Mouse (Mus musculus) CH12.LX (cell line): ENCODE measurements around the gene Rabgap1l. TPM values are rescaled to one million over a fixed set of nuclear protein-coding genes. Genes with fewer than 3 reads are reported as not detected.

Experiments used
- DNase-seq: peaks from one replicate; pipeline ENCODE4 v3.0.0-alpha.2; 2013; ENCODE audit errors: extremely low read depth
- H3K27ac ChIP-seq: 2 replicates; pipeline ENCODE4 v1.5.1; 2012; ENCODE audit warnings: low read depth, mild to moderate bottlenecking, control low read depth, moderate library complexity; ENCODE audit not compliant: insufficient read depth
- H3K27me3 ChIP-seq: replicated peaks from 2 replicates; pipeline ENCODE3; 2012; ENCODE audit warnings: inconsistent platforms
- H3K36me3 ChIP-seq, 2 experiments: replicated peaks in 1 of 2; 2 replicates each; pipeline versions ENCODE3 to v1.6.1; 2012; ENCODE audit warnings: inconsistent platforms in 1 of 2, low read length in 1 of 2, mild to moderate bottlenecking in 1 of 2, mixed read lengths in 1 of 2, moderate library complexity in 1 of 2; ENCODE audit not compliant: control insufficient read depth in 1 of 2, insufficient read depth in 1 of 2
- H3K4me1 ChIP-seq, 2 experiments: 2 replicates each; pipeline ENCODE4 v1.6.1; 2012; ENCODE audit warnings: inconsistent platforms in 1 of 2, moderate library complexity in 1 of 2; ENCODE audit not compliant: insufficient read depth in 2 of 2, control insufficient read depth in 1 of 2
- H3K4me2 ChIP-seq: 2 replicates; pipeline ENCODE4 v1.6.1; 2012; ENCODE audit warnings: low read depth, mild to moderate bottlenecking, control low read depth; ENCODE audit not compliant: poor library complexity, insufficient read depth, severe bottlenecking
- H3K4me3 ChIP-seq, 3 experiments: fragments of 150-350 bp in 1 of 3; sonication (generic) in 1 of 3; replicated peaks in 1 of 3; 2 replicates each; pipeline versions ENCODE3 to v1.5.1; 2011 to 2012; ENCODE audit warnings: low read depth in 2 of 3, low read length in 2 of 3, mild to moderate bottlenecking in 2 of 3, moderate library complexity in 2 of 3, control low read depth in 1 of 3, improper control_type of control experiment in 1 of 3, inconsistent platforms in 1 of 3, mixed read lengths in 1 of 3; ENCODE audit not compliant: poor library complexity in 1 of 3
- H3K79me2 ChIP-seq: replicated peaks from 2 replicates; pipeline ENCODE4 v1.6.1; 2012; ENCODE audit warnings: mild to moderate bottlenecking, moderate library complexity; ENCODE audit not compliant: control insufficient read depth, poor library complexity, insufficient read depth, severe bottlenecking; ENCODE audit errors: extremely low read depth
- H3K9ac ChIP-seq: 2 replicates; pipeline ENCODE4 v1.6.1; 2012; ENCODE audit warnings: low read depth, mild to moderate bottlenecking, control low read depth, moderate library complexity; ENCODE audit not compliant: insufficient read depth
- H3K9me3 ChIP-seq: replicated peaks from 2 replicates; pipeline ENCODE3; 2012; ENCODE audit warnings: low read length, inconsistent platforms, mixed read lengths
- CTCF ChIP-seq, 2 experiments: IDR thresholded peaks in 1 of 2; conservative IDR thresholded peaks in 1 of 2; 2 replicates each; pipeline ENCODE4 v1.5.1; 2011 to 2012; ENCODE audit warnings: low read depth in 2 of 2, low read length in 2 of 2, improper control_type of control experiment in 1 of 2, inconsistent platforms in 1 of 2, mild to moderate bottlenecking in 1 of 2, moderate library complexity in 1 of 2
- ELF1 ChIP-seq: IDR thresholded peaks from 2 replicates; pipeline ENCODE4 v1.6.1; 2014; ENCODE audit warnings: low read depth, mild to moderate bottlenecking, inconsistent platforms, low read length, improper control_type of control experiment
- EP300 ChIP-seq: IDR thresholded peaks from 2 replicates; pipeline ENCODE4 v1.6.1; 2011; ENCODE audit warnings: low read length, improper control_type of control experiment
- HCFC1 ChIP-seq: IDR thresholded peaks from 2 replicates; pipeline ENCODE4 v1.6.1; 2012; ENCODE audit warnings: low read depth, mild to moderate bottlenecking, inconsistent platforms, low read length, improper control_type of control experiment
- IRF4 ChIP-seq: IDR thresholded peaks from 2 replicates; pipeline ENCODE4 v1.6.1; 2014; ENCODE audit warnings: low read depth, mild to moderate bottlenecking, inconsistent platforms, low read length, improper control_type of control experiment
- JUN ChIP-seq: IDR thresholded peaks from 2 replicates; pipeline ENCODE4 v1.6.1; 2011; ENCODE audit warnings: low read depth, mild to moderate bottlenecking, low read length, improper control_type of control experiment, moderate library complexity; ENCODE audit not compliant: insufficient read depth
- MAFK ChIP-seq: IDR thresholded peaks from 2 replicates; pipeline ENCODE4 v1.6.1; 2011; ENCODE audit warnings: low read length, improper control_type of control experiment; ENCODE audit not compliant: insufficient replicate concordance
- MAZ ChIP-seq: IDR thresholded peaks from 2 replicates; pipeline ENCODE4 v1.6.1; 2012; ENCODE audit warnings: low read depth, mild to moderate bottlenecking, inconsistent platforms, low read length, improper control_type of control experiment, moderate library complexity
- MEF2A ChIP-seq: IDR thresholded peaks from 2 replicates; pipeline ENCODE4 v1.6.1; 2014; ENCODE audit warnings: low read depth, mild to moderate bottlenecking, inconsistent platforms, low read length, improper control_type of control experiment, borderline replicate concordance
- MXI1 ChIP-seq: IDR thresholded peaks from 2 replicates; pipeline ENCODE4 v1.6.1; 2011; ENCODE audit warnings: mild to moderate bottlenecking, low read depth, low read length, improper control_type of control experiment
- NRF1 ChIP-seq: IDR thresholded peaks from 2 replicates; pipeline ENCODE4 v1.6.1; 2014; ENCODE audit warnings: low read depth, mild to moderate bottlenecking, inconsistent platforms, low read length, improper control_type of control experiment, moderate library complexity
- TCF12 ChIP-seq: IDR thresholded peaks from 2 replicates; pipeline ENCODE4 v1.6.1; 2014; ENCODE audit warnings: low read depth, mild to moderate bottlenecking, inconsistent platforms, low read length, improper control_type of control experiment
- USF1 ChIP-seq: IDR thresholded peaks from 2 replicates; pipeline ENCODE4 v1.6.1; 2014; ENCODE audit warnings: low read depth, mild to moderate bottlenecking, inconsistent platforms, low read length, improper control_type of control experiment
- USF2 ChIP-seq: conservative IDR thresholded peaks from 2 replicates; pipeline ENCODE4 v1.6.1; 2011; ENCODE audit warnings: low read depth, low read length, improper control_type of control experiment
- ZKSCAN1 ChIP-seq: IDR thresholded peaks from 2 replicates; pipeline ENCODE4 v1.6.1; 2012; ENCODE audit warnings: low read depth, inconsistent platforms, low read length, improper control_type of control experiment, borderline replicate concordance
- ZMIZ1 ChIP-seq: IDR thresholded peaks from 2 replicates; pipeline ENCODE4 v1.6.1; 2012; ENCODE audit warnings: low read depth, mild to moderate bottlenecking, inconsistent platforms, low read length, improper control_type of control experiment
- dilution Hi-C: fragments of 300-500 bp; cut with MboI; formaldehyde crosslinking; loops from 2 replicates; pipeline ENCODE4 v1.14.3; 2020; ENCODE audit warnings: low sequenced_read_pairs; ENCODE audit not compliant: extremely low pct_unique_long_range_greater_than_20kb, extremely low pct_ligation_motif_present
- in situ Hi-C: fragments of 300-500 bp; cut with MboI; formaldehyde crosslinking; loops from 3 replicates; pipeline ENCODE4 v1.14.3; 2019; ENCODE audit warnings: low sequenced_read_pairs, low pct_ligation_motif_present, low pct_unique_long_range_greater_than_20kb, mixed read lengths
- polyA plus RNA-seq: library from polyadenylated mRNA; unstranded; fragments of >175 nt; gene quantifications from 2 replicates; pipeline ENCODE4 v1.2.1, GENCODE M21; 2012; ENCODE audit warnings: low read depth; ENCODE audit not compliant: insufficient read length
- total RNA-seq, 2 experiments: library from RNA; depleted of rRNA; stranded (reverse); fragments of 300-350 nt in 1 of 2; fragments of >200 nt in 1 of 2; gene quantifications; 2 replicates each; pipeline ENCODE4 v1.2.3; 2012 to 2014

The Rabgap1l gene
- total and polyA plus RNA-seq, 3 experiments = 84.0 to 109 (median 85.6) TPM

DNA sequence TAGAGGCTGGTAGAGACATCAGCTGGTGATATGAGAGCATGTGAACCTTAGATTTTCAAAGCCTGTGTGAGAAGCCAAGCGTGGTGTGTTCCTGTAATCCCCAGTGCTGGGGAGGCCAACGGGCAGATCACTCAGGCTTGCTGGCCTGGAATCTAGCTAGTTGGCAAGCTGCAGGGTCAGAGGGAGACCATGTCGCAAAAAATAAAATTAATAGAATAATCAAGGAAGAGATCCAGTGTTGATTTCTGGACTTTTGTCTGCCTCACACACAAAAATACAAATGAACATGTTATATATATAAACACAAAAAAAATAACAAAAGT is 196.1 kb downstream of the Rabgap1l start:
- Histone ChIP-seq H3K27me3 (no peaks in the 10 kb centered on the region), H3K4me3 (no peak overlapping the region), H3K27ac (no peak overlapping the region), H3K36me3 (peaks cover 0 to 7% of the 10 kb centered on the region in 2 experiments), H3K4me1 (no peaks in the 10 kb centered on the region), H3K4me2 (no peak overlapping the region), H3K9ac (no peak overlapping the region), H3K9me3 (no peaks in the 10 kb centered on the region), H3K79me2 (no peaks in the 10 kb centered on the region)
- in situ Hi-C loops = no loop called here
- dilution Hi-C loops = no loop called here
- no peak for DNase-seq
- TF ChIP-seq ELF1 (no peak), MEF2A (no peak), CTCF (conservative IDR thresholded peaks at IDR 0.05 in 1 of 2, IDR thresholded peaks at IDR 0.05 in 1 of 2; ENCODE audit: low read depth in 2 of 2, low read length in 2 of 2) (no peak), MAFK (no peak), JUN (no peak), TCF12 (no peak), MXI1 (no peak), EP300 (no peak), USF1 (no peak), ZKSCAN1 (no peak)

DNA sequence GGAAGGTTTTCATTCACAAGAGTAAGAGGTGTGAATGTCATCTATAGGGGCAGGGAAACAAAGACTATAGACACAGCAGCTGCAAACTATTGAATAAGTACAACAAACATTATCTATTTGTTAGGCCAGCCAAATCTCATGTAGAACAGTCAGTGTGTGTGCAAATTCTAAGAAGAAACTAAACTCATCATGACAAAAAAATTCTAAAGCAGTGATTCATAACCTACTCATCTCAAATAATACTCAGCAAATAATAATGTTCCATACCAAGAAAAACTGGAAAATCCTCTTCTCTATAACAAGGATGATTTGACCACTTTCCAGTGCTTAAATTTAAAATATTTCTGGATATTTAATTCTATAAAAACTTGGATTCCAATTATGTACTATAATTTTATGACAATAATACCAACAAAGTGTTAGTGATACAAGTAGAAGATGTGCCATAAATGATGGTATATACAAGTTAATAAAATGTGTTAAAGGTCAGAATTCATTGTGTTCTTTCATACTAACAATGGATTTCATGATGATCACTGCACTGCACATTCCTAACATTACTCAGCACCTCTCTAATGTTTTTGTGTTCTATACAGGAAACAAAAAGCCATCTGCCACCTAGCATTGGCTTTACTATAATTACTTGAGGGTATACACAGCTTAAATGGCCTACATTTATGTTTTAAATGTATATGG is 196.6 kb downstream of the Rabgap1l start:
- in situ Hi-C loops = no loop called here
- no peak for TF ChIP-seq HCFC1
- H3K4me2 ChIP-seq = no peak overlapping the region

GRCm38 (mm10) chr1:160594576-160594975 is 198.4 kb downstream of the Rabgap1l start:
- no peaks in the 10 kb centered on the region for H3K9me3 ChIP-seq
- H3K79me2 ChIP-seq = no peaks in the 10 kb centered on the region
- no peak overlapping the region for H3K4me2 ChIP-seq
- H3K4me3 ChIP-seq = no peak overlapping the region
- H3K9ac ChIP-seq = no peak overlapping the region
- dilution Hi-C loops (no loop called here), in situ Hi-C loops (no loop called here)
- H3K27me3 ChIP-seq = no peaks in the 10 kb centered on the region
- no peaks in the 10 kb centered on the region for H3K4me1 ChIP-seq
- no peak for TF ChIP-seq MEF2A
- no peak for TF ChIP-seq MAZ
- no peak for TF ChIP-seq NRF1
- no peak for TF ChIP-seq IRF4
- TF ChIP-seq ZMIZ1 = no peak
- TF ChIP-seq USF2 = no peak
- peaks cover 0 to 2% of the 10 kb centered on the region in 2 experiments for H3K36me3 ChIP-seq
- no peak overlapping the region for H3K27ac ChIP-seq
- no peak for DNase-seq

More for the DNA sequence above, 196.6 kb downstream of the Rabgap1l start:
- Histone ChIP-seq H3K27ac (no peak overlapping the region), H3K9me3 (no peaks in the 10 kb centered on the region), H3K27me3 (no peaks in the 10 kb centered on the region), H3K36me3 (peaks cover 0 to 4% of the 10 kb centered on the region in 2 experiments), H3K9ac (no peak overlapping the region), H3K79me2 (no peaks in the 10 kb centered on the region), H3K4me3 (no peak overlapping the region), H3K4me1 (no peaks in the 10 kb centered on the region)
- DNase-seq = no peak
- dilution Hi-C loops = no loop called here
